Mouse (Mus musculus): Measurements from ENCODE around the gene Krba1. TPM values are rescaled to one million over a fixed set of nuclear protein-coding genes. Genes with fewer than 3 reads are reported as not detected.
A peak's percentile ranks its signal among the peaks of the same experiment; 100 is the strongest.

Krba1 gene
- polyA plus RNA-seq, 1 experiment from 2014 or later: 10.1 TPM

- 88% methylated on average over 5 of the region's 5 CpGs for WGBS
- Histone ChIP-seq H3K27me3 (replicated peaks; ENCODE audit: control insufficient read depth, insufficient read depth, low read length) (no peaks in the 10 kb centered on the region), H3K9me3 (ENCODE audit: control insufficient read depth, low read length) (no peaks in the 10 kb centered on the region), H3K4me2 (no peak overlapping the region), H3K27ac (ENCODE audit: low read depth, low read length) (no peak overlapping the region), H3K9ac (ENCODE audit: low read depth, low read length) (no peak overlapping the region), H3K4me3 (ENCODE audit: low read depth, low read length) (no peak overlapping the region), H3K36me3 (ENCODE audit: control insufficient read depth, insufficient read depth, low read length) (0 out of 2 replicates have a peak, but pooled peaks cover 4% of the 10 kb centered on the region), H3K4me1 (replicated peaks; ENCODE audit: control insufficient read depth, insufficient read depth, low read length) (peaks cover 8% of the 10 kb centered on the region)
- no peak for ATAC-seq (replicated peaks; ENCODE audit: low FRiP score)
- DNase-seq (ENCODE audit: low spot score): no peak
Observed at GRCm38 (mm10) chr6:48399906-48400305, 4.5 kb downstream of the Krba1 start.

GRCm38 (mm10) chr6:48404071-48404470 is 8.7 kb downstream of the Krba1 start:
- Histone ChIP-seq H3K4me3 (ENCODE audit: low read depth, low read length) (no peak overlapping the region), H3K4me2 (no peak overlapping the region), H3K36me3 (ENCODE audit: control insufficient read depth, insufficient read depth, low read length) (peaks cover 10% of the 10 kb centered on the region; the same call in 1 of the 2 replicates), H3K27me3 (replicated peaks; ENCODE audit: control insufficient read depth, insufficient read depth, low read length) (no peaks in the 10 kb centered on the region), H3K4me1 (replicated peaks; ENCODE audit: control insufficient read depth, insufficient read depth, low read length) (no peaks in the 10 kb centered on the region), H3K9me3 (ENCODE audit: control insufficient read depth, low read length) (no peaks in the 10 kb centered on the region), H3K9ac (ENCODE audit: low read depth, low read length) (no peak overlapping the region), H3K27ac (ENCODE audit: low read depth, low read length) (no peak overlapping the region)
- 81% methylated on average over 5 of the region's 5 CpGs for WGBS
- no peak for ATAC-seq (replicated peaks; ENCODE audit: low FRiP score)
- DNase-seq (ENCODE audit: low spot score): no peak

- no peak for ATAC-seq (replicated peaks; ENCODE audit: low FRiP score)
Observed at GRCm38 (mm10) chr6:48409726-48410343, 14.4 kb downstream of the Krba1 start.

GRCm38 (mm10) chr6:48410551-48410950 is 15.2 kb downstream of the Krba1 start:
- no peaks in the 10 kb centered on the region for H3K27me3 ChIP-seq (replicated peaks; ENCODE audit: control insufficient read depth, insufficient read depth, low read length)
- no peak overlapping the region for H3K9ac ChIP-seq (ENCODE audit: low read depth, low read length)
- H3K9me3 ChIP-seq (ENCODE audit: control insufficient read depth, low read length): no peaks in the 10 kb centered on the region
- ATAC-seq (replicated peaks; ENCODE audit: low FRiP score) (no peak), DNase-seq (ENCODE audit: low spot score) (peak; percentile 2)
- H3K4me1 ChIP-seq (replicated peaks; ENCODE audit: control insufficient read depth, insufficient read depth, low read length): no peaks in the 10 kb centered on the region
- peaks cover 24% of the 10 kb centered on the region; the same call in 1 of the 2 replicates for H3K36me3 ChIP-seq (ENCODE audit: control insufficient read depth, insufficient read depth, low read length)
- H3K4me3 ChIP-seq (ENCODE audit: low read depth, low read length): no peak overlapping the region
- H3K27ac ChIP-seq (ENCODE audit: low read depth, low read length): no peak overlapping the region
- 75% methylated on average over 3 of the region's 3 CpGs for WGBS
- no peak overlapping the region for H3K4me2 ChIP-seq

More at GRCm38 (mm10) chr6:48409726-48410343, 14.4 kb downstream of the Krba1 start:
- DNase-seq (ENCODE audit: low spot score): peak; percentile 19
- H3K4me3 ChIP-seq (ENCODE audit: low read depth, low read length): no peak overlapping the region
- no peak overlapping the region for H3K27ac ChIP-seq (ENCODE audit: low read depth, low read length)
- peaks cover 24% of the 10 kb centered on the region; the same call in 1 of the 2 replicates for H3K36me3 ChIP-seq (ENCODE audit: control insufficient read depth, insufficient read depth, low read length)
- H3K27me3 ChIP-seq (replicated peaks; ENCODE audit: control insufficient read depth, insufficient read depth, low read length): no peaks in the 10 kb centered on the region
- H3K4me2 ChIP-seq: no peak overlapping the region
- 83% methylated on average over 4 of the region's 4 CpGs for WGBS
- no peak overlapping the region for H3K9ac ChIP-seq (ENCODE audit: low read depth, low read length)
- no peaks in the 10 kb centered on the region for H3K4me1 ChIP-seq (replicated peaks; ENCODE audit: control insufficient read depth, insufficient read depth, low read length)
- no peaks in the 10 kb centered on the region for H3K9me3 ChIP-seq (ENCODE audit: control insufficient read depth, low read length)

GRCm38 (mm10) chr6:48411193-48412092 is 16.1 kb downstream of the Krba1 start:
- 86% methylated on average over 6 of the region's 6 CpGs for WGBS
- no peaks in the 10 kb centered on the region for H3K27me3 ChIP-seq (replicated peaks; ENCODE audit: control insufficient read depth, insufficient read depth, low read length)
- H3K9ac ChIP-seq (ENCODE audit: low read depth, low read length): no peak overlapping the region
- no peaks in the 10 kb centered on the region for H3K4me1 ChIP-seq (replicated peaks; ENCODE audit: control insufficient read depth, insufficient read depth, low read length)
- ATAC-seq (replicated peaks; ENCODE audit: low FRiP score) (no peak), DNase-seq (ENCODE audit: low spot score) (peak; percentile 20)
- H3K36me3 ChIP-seq (ENCODE audit: control insufficient read depth, insufficient read depth, low read length): peaks cover 24% of the 10 kb centered on the region; the same call in 1 of the 2 replicates
- no peak overlapping the region for H3K27ac ChIP-seq (ENCODE audit: low read depth, low read length)
- H3K4me2 ChIP-seq: no peak overlapping the region
- no peak overlapping the region for H3K4me3 ChIP-seq (ENCODE audit: low read depth, low read length)
- H3K9me3 ChIP-seq (ENCODE audit: control insufficient read depth, low read length): no peaks in the 10 kb centered on the region

- Histone ChIP-seq H3K4me2 (no peak overlapping the region), H3K27me3 (replicated peaks; ENCODE audit: control insufficient read depth, insufficient read depth, low read length) (no peaks in the 10 kb centered on the region), H3K9ac (ENCODE audit: low read depth, low read length) (no peak overlapping the region), H3K36me3 (ENCODE audit: control insufficient read depth, insufficient read depth, low read length) (peaks cover 24% of the 10 kb centered on the region; the same call in 1 of the 2 replicates), H3K9me3 (ENCODE audit: control insufficient read depth, low read length) (no peaks in the 10 kb centered on the region), H3K4me3 (ENCODE audit: low read depth, low read length) (no peak overlapping the region), H3K4me1 (replicated peaks; ENCODE audit: control insufficient read depth, insufficient read depth, low read length) (no peaks in the 10 kb centered on the region), H3K27ac (ENCODE audit: low read depth, low read length) (no peak overlapping the region)
- DNase-seq (ENCODE audit: low spot score) (no peak), ATAC-seq (replicated peaks; ENCODE audit: low FRiP score) (no peak)
- 88% methylated on average over 4 of the region's 4 CpGs for WGBS
Observed at GRCm38 (mm10) chr6:48412147-48412546, 16.8 kb downstream of the Krba1 start.

- no peak overlapping the region for H3K4me3 ChIP-seq (ENCODE audit: low read depth, low read length)
- H3K9me3 ChIP-seq (ENCODE audit: control insufficient read depth, low read length): no peaks in the 10 kb centered on the region
- H3K27me3 ChIP-seq (replicated peaks; ENCODE audit: control insufficient read depth, insufficient read depth, low read length): no peaks in the 10 kb centered on the region
- WGBS: 77% methylated on average over 3 of the region's 3 CpGs
- ATAC-seq (replicated peaks; ENCODE audit: low FRiP score) (no peak), DNase-seq (ENCODE audit: low spot score) (no peak)
- H3K4me1 ChIP-seq (replicated peaks; ENCODE audit: control insufficient read depth, insufficient read depth, low read length): no peaks in the 10 kb centered on the region
- peaks cover 24% of the 10 kb centered on the region; the same call in 1 of the 2 replicates for H3K36me3 ChIP-seq (ENCODE audit: control insufficient read depth, insufficient read depth, low read length)
- no peak overlapping the region for H3K9ac ChIP-seq (ENCODE audit: low read depth, low read length)
- H3K27ac ChIP-seq (ENCODE audit: low read depth, low read length): no peak overlapping the region
- H3K4me2 ChIP-seq: no peak overlapping the region
Observed at GRCm38 (mm10) chr6:48412662-48413061, 17.3 kb downstream of the Krba1 start.

GRCm38 (mm10) chr6:48413081-48413480 is 17.7 kb downstream of the Krba1 start:
- H3K27me3 ChIP-seq (replicated peaks; ENCODE audit: control insufficient read depth, insufficient read depth, low read length): no peaks in the 10 kb centered on the region
- H3K9ac ChIP-seq (ENCODE audit: low read depth, low read length): no peak overlapping the region
- peaks cover 24% of the 10 kb centered on the region; the same call in 1 of the 2 replicates for H3K36me3 ChIP-seq (ENCODE audit: control insufficient read depth, insufficient read depth, low read length)
- no peaks in the 10 kb centered on the region for H3K4me1 ChIP-seq (replicated peaks; ENCODE audit: control insufficient read depth, insufficient read depth, low read length)
- ATAC-seq (replicated peaks; ENCODE audit: low FRiP score) (no peak), DNase-seq (ENCODE audit: low spot score) (no peak)
- no peak overlapping the region for H3K27ac ChIP-seq (ENCODE audit: low read depth, low read length)
- no peaks in the 10 kb centered on the region for H3K9me3 ChIP-seq (ENCODE audit: control insufficient read depth, low read length)
- no peak overlapping the region for H3K4me2 ChIP-seq
- no peak overlapping the region for H3K4me3 ChIP-seq (ENCODE audit: low read depth, low read length)
- WGBS: 93% methylated on average over 10 of the region's 10 CpGs
